ENCODE assay signal across 28 mouse cellular contexts in genomic region chr19:34990443-34990842, GRCm38 (mm10).
A peak's percentile ranks its signal among the peaks of the same experiment; 100 is the strongest.
DNase-seq lines count a peak whose midpoint lies in the region; ATAC-seq lines count a peak whose summit lies in the region.
"Had no signal": no experiment of that assay in that cellular context is flagged by ENCODE, and none has a peak within 500 bp of the region (broad histone marks: within the 10 kb centered on the region; RNA-seq: fewer than 3 reads in every experiment).

No protein-coding gene starts in this region.

- no peaks in the 10 kb centered on the region for H3K4me1 ChIP-seq in hindbrain, embryonic 16.5 days (ENCODE audit: control insufficient read depth, insufficient read depth, low read depth, low read length)
- no peaks in the 10 kb centered on the region for H3K4me1 ChIP-seq in hindbrain, embryonic 10.5 days (replicated peaks)
- H3K4me1 ChIP-seq: embryonic facial prominence, embryonic 15.5 days; heart, embryonic 12.5 days; intestine, embryonic 15.5 days; kidney, embryonic 15.5 days; limb, embryonic 10.5 days; liver, embryonic 15.5 days; midbrain, embryonic 15.5 days; neural tube, embryonic 13.5 days had no signal

- no peak overlapping the region for H3K9ac ChIP-seq in hindbrain, embryonic 16.5 days (ENCODE audit: low read depth, low read length)
- H3K9ac ChIP-seq: embryonic facial prominence, embryonic 15.5 days; heart, embryonic 12.5 days; intestine, embryonic 15.5 days; kidney, embryonic 15.5 days; liver, embryonic 15.5 days; midbrain, embryonic 15.5 days; neural tube, embryonic 13.5 days had no signal

- H3K4me2 ChIP-seq in hindbrain, embryonic 16.5 days (ENCODE audit: low read length), result no peak overlapping the region
- H3K4me2 ChIP-seq: embryonic facial prominence, embryonic 15.5 days; heart, embryonic 12.5 days; intestine, embryonic 15.5 days; kidney, embryonic 15.5 days; liver, embryonic 15.5 days; midbrain, embryonic 15.5 days; neural tube, embryonic 13.5 days had no signal

- peak; percentile 66 to 76 for DNase-seq in cerebellum, postnatal 10 days
- DNase-seq in cerebellum, adult 11-12 months, result no peak
- DNase-seq in hindbrain, embryonic 10.5 days (ENCODE audit: low spot score), result no peak
- peak; percentile 22 to 27 for DNase-seq in right cerebral cortex, postnatal 10 days (ENCODE audit: low spot score in 2 of 2)
- DNase-seq in right cerebral cortex, postnatal 36 days (ENCODE audit: low spot score in 2 of 2), result no peak
- peak; percentile 15 to 26 for DNase-seq in layer of hippocampus, postnatal 36 days
- DNase-seq in kidney, adult 8-10 months, result no peak
- DNase-seq: adrenal gland, postnatal 36 days; cerebellum, adult 2 months; gastrocnemius, postnatal 25 days; heart, adult 18-20 months; heart, postnatal 10 days; kidney, postnatal 36 days; liver; retina, postnatal 1 day; right cerebral cortex, postnatal 4 days; thymus, postnatal 36 days had no signal

- no peaks in the 10 kb centered on the region for H3K27me3 ChIP-seq in hindbrain, embryonic 16.5 days (replicated peaks; ENCODE audit: control insufficient read depth, insufficient read depth, low read length)
- H3K27me3 ChIP-seq in hindbrain, embryonic 10.5 days (ENCODE audit: insufficient read depth, poor library complexity, severe bottlenecking), result no peaks in the 10 kb centered on the region
- H3K27me3 ChIP-seq: embryonic facial prominence, embryonic 15.5 days; heart, embryonic 12.5 days; intestine, embryonic 15.5 days; kidney, embryonic 15.5 days; liver, embryonic 15.5 days; midbrain, embryonic 15.5 days; neural tube, embryonic 13.5 days had no signal

- no peaks in the 10 kb centered on the region for H3K36me3 ChIP-seq in hindbrain, embryonic 16.5 days (ENCODE audit: control insufficient read depth, insufficient read depth, low read length)
- H3K36me3 ChIP-seq in hindbrain, embryonic 10.5 days, result no peaks in the 10 kb centered on the region
- H3K36me3 ChIP-seq: embryonic facial prominence, embryonic 15.5 days; heart, embryonic 12.5 days; intestine, embryonic 15.5 days; kidney, embryonic 15.5 days; limb, embryonic 10.5 days; liver, embryonic 15.5 days; midbrain, embryonic 15.5 days; neural tube, embryonic 13.5 days had no signal

- 0 out of 2 replicates have a peak, but pooled peaks have one; percentile 27 for ATAC-seq in hindbrain, embryonic 16.5 days
- ATAC-seq: intestine, embryonic 15.5 days; midbrain, embryonic 15.5 days had no signal

- WGBS in hindbrain, embryonic 16.5 days, result 73% methylated on average over 4 of the region's 4 CpGs
- WGBS in hindbrain, embryonic 10.5 days, result 82% methylated on average over 4 of the region's 4 CpGs

- no peaks in the 10 kb centered on the region for H3K9me3 ChIP-seq in hindbrain, embryonic 16.5 days (ENCODE audit: control insufficient read depth, low read length)
- H3K9me3 ChIP-seq in hindbrain, embryonic 10.5 days, result no peaks in the 10 kb centered on the region
- H3K9me3 ChIP-seq: embryonic facial prominence, embryonic 15.5 days; heart, embryonic 12.5 days; intestine, embryonic 15.5 days; kidney, embryonic 15.5 days; limb, embryonic 10.5 days; liver, embryonic 15.5 days; midbrain, embryonic 15.5 days; neural tube, embryonic 13.5 days had no signal

- H3K4me3 ChIP-seq in hindbrain, embryonic 16.5 days (ENCODE audit: low read length), result no peak overlapping the region
- no peak overlapping the region for H3K4me3 ChIP-seq in hindbrain, embryonic 10.5 days
- H3K4me3 ChIP-seq: embryonic facial prominence, embryonic 15.5 days; heart, embryonic 12.5 days; intestine, embryonic 15.5 days; kidney, embryonic 15.5 days; left cerebral cortex, adult 2 months; limb, embryonic 10.5 days; liver, embryonic 15.5 days; midbrain, embryonic 15.5 days; neural tube, embryonic 13.5 days had no signal

- H3K27ac ChIP-seq in hindbrain, embryonic 16.5 days (ENCODE audit: low read depth, low read length), result no peak overlapping the region
- H3K27ac ChIP-seq in hindbrain, embryonic 10.5 days, result no peak overlapping the region
- H3K27ac ChIP-seq: embryonic facial prominence, embryonic 15.5 days; intestine, embryonic 15.5 days; kidney, embryonic 15.5 days; left cerebral cortex, adult 2 months; limb, embryonic 10.5 days; liver, embryonic 15.5 days; macrophage; midbrain, embryonic 15.5 days; neural tube, embryonic 13.5 days had no signal

Comparison
In these comparisons a context has a peak if more than half of its experiments do, and no peak if none do; other contexts are left out.
1. DNase-seq: peak in cerebellum, postnatal 10 days (2 of 2), right cerebral cortex, postnatal 10 days (2 of 2) and layer of hippocampus, postnatal 36 days (2 of 2); none in cerebellum, adult 11-12 months (single experiment), hindbrain, embryonic 10.5 days (single experiment), right cerebral cortex, postnatal 36 days (0 of 2) and kidney, adult 8-10 months (0 of 2).